Mouse (Mus musculus) thymus, adult 2 months (tissue): Measurements from ENCODE around the gene 1810062G17Rik.

Experiments
- CTCF ChIP-seq: fragments of 200-500 bp; IDR thresholded peaks from 2 replicates; pipeline ENCODE4 v1.5.1; 2012; ENCODE audit warnings: mild to moderate bottlenecking, control low read depth, low read length, moderate library complexity, borderline replicate concordance; ENCODE audit not compliant: control insufficient read depth, poor library complexity, insufficient read depth; ENCODE audit errors: extremely low read depth
- POLR2A ChIP-seq: fragments of 200-500 bp; IDR thresholded peaks from 2 replicates; pipeline ENCODE4 v1.6.1; 2012; ENCODE audit warnings: mild to moderate bottlenecking, low read length, control low read depth, moderate library complexity; ENCODE audit not compliant: control insufficient read depth, poor library complexity, insufficient read depth; ENCODE audit errors: extremely low read depth

DNA sequence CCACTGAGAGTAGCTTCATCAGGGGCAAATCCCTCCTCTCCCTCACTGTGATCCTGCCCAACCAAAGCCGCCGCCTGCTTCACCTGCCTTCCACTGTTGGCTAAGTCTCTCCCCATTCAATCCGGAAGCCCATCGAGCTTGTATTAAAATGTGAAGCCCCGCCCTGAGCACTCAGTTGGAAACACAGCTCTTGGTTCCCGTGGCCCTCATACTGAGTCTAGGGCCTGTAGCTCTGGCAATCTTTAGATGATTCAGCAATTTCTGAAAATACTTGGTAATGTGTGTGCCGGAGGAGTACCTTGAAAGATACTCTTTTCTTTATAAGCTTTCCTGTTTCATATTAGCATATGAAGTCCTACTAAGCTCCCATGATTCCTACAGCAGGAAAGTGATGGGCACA is 10.2 kb upstream of the 1810062G17Rik start:
- TF ChIP-seq CTCF (no peak), POLR2A (no peak)
